Mouse (Mus musculus) megakaryocyte, embryonic 14.5 days (primary cell): ENCODE results near the gene Gtpbp10.

Source experiments
- FLI1 ChIP-seq: IDR thresholded peaks from 2 replicates; pipeline ENCODE4 v1.6.1; 2012; ENCODE audit warnings: low read length, inconsistent platforms, mixed read lengths
- GATA1 ChIP-seq: IDR thresholded peaks from 3 replicates; pipeline ENCODE4 v1.6.1; 2012; ENCODE audit warnings: mixed read lengths, low read length, inconsistent platforms, borderline replicate concordance

DNA sequence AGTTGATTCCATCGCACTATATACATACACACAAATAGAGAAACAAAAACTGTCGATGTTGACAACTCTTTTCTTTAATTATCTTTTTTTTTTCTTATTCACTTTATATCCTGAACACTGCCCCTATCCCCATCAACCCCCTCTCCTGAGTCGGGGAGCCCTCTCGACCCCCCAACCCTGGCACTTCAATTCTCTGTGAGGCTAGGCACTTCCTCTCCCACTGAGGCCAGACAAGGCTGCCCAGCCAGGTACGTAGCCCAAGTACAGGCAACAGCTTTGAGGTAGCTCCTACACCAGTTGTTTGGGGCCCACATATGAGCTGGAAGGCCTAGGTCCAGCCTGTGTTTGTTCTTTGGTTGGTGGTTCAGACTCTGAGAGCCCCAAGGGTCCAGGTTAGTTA, 43.9 kb downstream of the Gtpbp10 start:
- TF ChIP-seq FLI1 (no peak), GATA1 (no peak)
